Mouse (Mus musculus): Measurements from ENCODE around the gene Mgat1.

- TF ChIP-seq CTCF (IDR thresholded peaks at IDR 0.05; ENCODE audit: control insufficient read depth, insufficient read depth, insufficient read length) (no peak), MYOG (IDR thresholded peaks at IDR 0.05; ENCODE audit: control insufficient read depth, extremely low read depth, insufficient read length) (no peak), CEBPB (IDR thresholded peaks at IDR 0.05; ENCODE audit: low read depth) (no peak), USF1 (IDR thresholded peaks at IDR 0.05; ENCODE audit: low read depth) (no peak), MAX (IDR thresholded peaks at IDR 0.05) (no peak), MYOD1 (IDR thresholded peaks at IDR 0.05; ENCODE audit: control insufficient read depth, insufficient read length, low read depth) (no peak)
Observed at GRCm38 (mm10) chr11:49287251-49287650, 43.3 kb downstream of the Mgat1 start.

Data from C2C12 (cell line).